Mouse (Mus musculus): ENCODE measurements around the gene Sucla2. TPM values are rescaled to one million over a fixed set of nuclear protein-coding genes. Genes with fewer than 3 reads are reported as not detected.

Gene Sucla2
- 109 and 120 TPM in 2 replicates for polyA plus RNA-seq (2016; fragmentation: Nextera tagmentation; extraction: Ambion mirVana)

- Histone ChIP-seq H3K36me3 (replicated peaks) (no peaks in the 10 kb centered on the region), H3K27ac (peak within 1 kb of the TSS; percentile 90), H3K4me3 (peak within 1 kb of the TSS; percentile 53), H3K4me1 (peaks cover 13% of the 10 kb centered on the region; the same call in 1 of the 2 replicates), H3K27me3 (ENCODE audit: poor library complexity, severe bottlenecking) (no peaks in the 10 kb centered on the region), H3K9me3 (no peaks in the 10 kb centered on the region)
- WGBS: under 1% methylated on average over 41 of the region's 41 CpGs
- peak; percentile 93 for DNase-seq (ENCODE audit: extremely low spot score, low spot score)
Measured at GRCm38 (mm10) chr14:73524766-73525448, at the start of gene Sucla2. TSS of gene Sucla2 (plus strand) at chr14:73525319.

GRCm38 (mm10) chr14:73475506-73475905 lies 49.6 kb upstream of the Sucla2 start:
- H3K9me3 ChIP-seq: no peaks in the 10 kb centered on the region
- WGBS: 88% methylated on average over 7 of the region's 7 CpGs
- H3K4me3 ChIP-seq: no peak overlapping the region
- no peaks in the 10 kb centered on the region for H3K27me3 ChIP-seq (ENCODE audit: poor library complexity, severe bottlenecking)
- no peaks in the 10 kb centered on the region for H3K36me3 ChIP-seq (replicated peaks)
- peak overlapping the region; percentile 4; the same call in 1 of the 2 replicates for H3K27ac ChIP-seq
- DNase-seq (ENCODE audit: extremely low spot score, low spot score): no peak
- peaks cover 23% of the 10 kb centered on the region for H3K4me1 ChIP-seq

GRCm38 (mm10) chr14:73476361-73476934 lies 48.7 kb upstream of the Sucla2 start:
- DNase-seq (ENCODE audit: extremely low spot score, low spot score): no peak
- 83% methylated on average over 8 of the region's 8 CpGs for WGBS
- H3K9me3 ChIP-seq: no peaks in the 10 kb centered on the region
- H3K4me3 ChIP-seq: no peak overlapping the region
- no peaks in the 10 kb centered on the region for H3K36me3 ChIP-seq (replicated peaks)
- peak overlapping the region; percentile 48; the same call in 1 of the 2 replicates for H3K27ac ChIP-seq
- no peaks in the 10 kb centered on the region for H3K27me3 ChIP-seq (ENCODE audit: poor library complexity, severe bottlenecking)
- peaks cover 23% of the 10 kb centered on the region for H3K4me1 ChIP-seq

- H3K27ac ChIP-seq: 0 out of 2 replicates have a peak overlapping the region, but pooled peaks have one; percentile 48
Measured at GRCm38 (mm10) chr14:73477077-73477476, 48.0 kb upstream of the Sucla2 start.

GRCm38 (mm10) chr14:73478321-73478720 lies 46.8 kb upstream of the Sucla2 start:
- 89% methylated on average over 3 of the region's 3 CpGs for WGBS
- no peak overlapping the region for H3K4me3 ChIP-seq
- no peak for DNase-seq (ENCODE audit: extremely low spot score, low spot score)
- no peaks in the 10 kb centered on the region for H3K9me3 ChIP-seq
- H3K4me1 ChIP-seq: peaks cover 15% of the 10 kb centered on the region
- H3K27me3 ChIP-seq (ENCODE audit: poor library complexity, severe bottlenecking): no peaks in the 10 kb centered on the region
- no peak overlapping the region for H3K27ac ChIP-seq
- no peaks in the 10 kb centered on the region for H3K36me3 ChIP-seq (replicated peaks)

More at GRCm38 (mm10) chr14:73477077-73477476, 48.0 kb upstream of the Sucla2 start:
- Histone ChIP-seq H3K4me3 (no peak overlapping the region), H3K36me3 (replicated peaks) (no peaks in the 10 kb centered on the region), H3K9me3 (no peaks in the 10 kb centered on the region), H3K4me1 (peaks cover 23% of the 10 kb centered on the region), H3K27me3 (ENCODE audit: poor library complexity, severe bottlenecking) (no peaks in the 10 kb centered on the region)
- no peak for DNase-seq (ENCODE audit: extremely low spot score, low spot score)
- 91% methylated on average over 10 of the region's 10 CpGs for WGBS

GRCm38 (mm10) chr14:73479771-73480170 lies 45.3 kb upstream of the Sucla2 start:
- H3K4me1 ChIP-seq: peaks cover 6% of the 10 kb centered on the region
- DNase-seq (ENCODE audit: extremely low spot score, low spot score): no peak
- H3K36me3 ChIP-seq (replicated peaks): no peaks in the 10 kb centered on the region
- 22% methylated on average over 1 of the region's 1 CpGs for WGBS
- H3K27me3 ChIP-seq (ENCODE audit: poor library complexity, severe bottlenecking): no peaks in the 10 kb centered on the region
- H3K9me3 ChIP-seq: no peaks in the 10 kb centered on the region
- H3K4me3 ChIP-seq: no peak overlapping the region
- no peak overlapping the region for H3K27ac ChIP-seq

- no peaks in the 10 kb centered on the region for H3K36me3 ChIP-seq (replicated peaks)
- H3K4me3 ChIP-seq: no peak overlapping the region
- no peaks in the 10 kb centered on the region for H3K9me3 ChIP-seq
- peaks cover 6% of the 10 kb centered on the region; the same call in 1 of the 2 replicates for H3K4me1 ChIP-seq
- no peaks in the 10 kb centered on the region for H3K27me3 ChIP-seq (ENCODE audit: poor library complexity, severe bottlenecking)
- WGBS: 84% methylated on average over 5 of the region's 5 CpGs
- no peak overlapping the region for H3K27ac ChIP-seq
- no peak for DNase-seq (ENCODE audit: extremely low spot score, low spot score)
Measured at GRCm38 (mm10) chr14:73483516-73484229, 41.4 kb upstream of the Sucla2 start.

GRCm38 (mm10) chr14:73484366-73485110 lies 40.6 kb upstream of the Sucla2 start:
- H3K9me3 ChIP-seq: no peaks in the 10 kb centered on the region
- H3K4me3 ChIP-seq: no peak overlapping the region
- H3K36me3 ChIP-seq (replicated peaks): no peaks in the 10 kb centered on the region
- H3K27me3 ChIP-seq (ENCODE audit: poor library complexity, severe bottlenecking): no peaks in the 10 kb centered on the region
- no peak for DNase-seq (ENCODE audit: extremely low spot score, low spot score)
- H3K27ac ChIP-seq: no peak overlapping the region
- peaks cover 4% of the 10 kb centered on the region; the same call in 1 of the 2 replicates for H3K4me1 ChIP-seq
- 67% methylated on average over 3 of the region's 3 CpGs for WGBS

- no peak for DNase-seq (ENCODE audit: extremely low spot score, low spot score)
- Histone ChIP-seq H3K4me1 (no peaks in the 10 kb centered on the region), H3K4me3 (no peak overlapping the region), H3K36me3 (replicated peaks) (no peaks in the 10 kb centered on the region), H3K27ac (no peak overlapping the region), H3K27me3 (ENCODE audit: poor library complexity, severe bottlenecking) (no peaks in the 10 kb centered on the region), H3K9me3 (0 out of 2 replicates have a peak, but pooled peaks cover 5% of the 10 kb centered on the region)
- WGBS: 82% methylated on average over 5 of the region's 5 CpGs
Measured at GRCm38 (mm10) chr14:73486641-73487040, 38.5 kb upstream of the Sucla2 start.

- 94% methylated on average over 6 of the region's 6 CpGs for WGBS
- H3K27me3 ChIP-seq (ENCODE audit: poor library complexity, severe bottlenecking): no peaks in the 10 kb centered on the region
- 0 out of 2 replicates have a peak, but pooled peaks cover 5% of the 10 kb centered on the region for H3K9me3 ChIP-seq
Measured at GRCm38 (mm10) chr14:73493356-73493755, 31.8 kb upstream of the Sucla2 start.

GRCm38 (mm10) chr14:73494122-73494521 lies 31.0 kb upstream of the Sucla2 start:
- WGBS: 82% methylated on average over 6 of the region's 6 CpGs
- Histone ChIP-seq H3K9me3 (0 out of 2 replicates have a peak, but pooled peaks cover 5% of the 10 kb centered on the region), H3K4me1 (no peaks in the 10 kb centered on the region), H3K27ac (no peak overlapping the region), H3K4me3 (no peak overlapping the region), H3K36me3 (replicated peaks) (no peaks in the 10 kb centered on the region), H3K27me3 (ENCODE audit: poor library complexity, severe bottlenecking) (no peaks in the 10 kb centered on the region)
- DNase-seq (ENCODE audit: extremely low spot score, low spot score): no peak

More at GRCm38 (mm10) chr14:73493356-73493755, 31.8 kb upstream of the Sucla2 start:
- no peak overlapping the region for H3K4me3 ChIP-seq
- no peak for DNase-seq (ENCODE audit: extremely low spot score, low spot score)
- no peaks in the 10 kb centered on the region for H3K36me3 ChIP-seq (replicated peaks)
- no peak overlapping the region for H3K27ac ChIP-seq
- no peaks in the 10 kb centered on the region for H3K4me1 ChIP-seq

GRCm38 (mm10) chr14:73495753-73496152 lies 29.4 kb upstream of the Sucla2 start:
- WGBS: 81% methylated on average over 7 of the region's 7 CpGs
- DNase-seq (ENCODE audit: extremely low spot score, low spot score): no peak

More at GRCm38 (mm10) chr14:73495753-73496152, 29.4 kb upstream of the Sucla2 start:
- Histone ChIP-seq H3K4me1 (no peaks in the 10 kb centered on the region), H3K4me3 (no peak overlapping the region), H3K36me3 (replicated peaks) (no peaks in the 10 kb centered on the region), H3K9me3 (no peaks in the 10 kb centered on the region), H3K27me3 (ENCODE audit: poor library complexity, severe bottlenecking) (no peaks in the 10 kb centered on the region), H3K27ac (no peak overlapping the region)

Measured in forebrain, embryonic 10.5 days (tissue).